Mouse (Mus musculus): ENCODE measurements around the gene Sft2d1.

DNA sequence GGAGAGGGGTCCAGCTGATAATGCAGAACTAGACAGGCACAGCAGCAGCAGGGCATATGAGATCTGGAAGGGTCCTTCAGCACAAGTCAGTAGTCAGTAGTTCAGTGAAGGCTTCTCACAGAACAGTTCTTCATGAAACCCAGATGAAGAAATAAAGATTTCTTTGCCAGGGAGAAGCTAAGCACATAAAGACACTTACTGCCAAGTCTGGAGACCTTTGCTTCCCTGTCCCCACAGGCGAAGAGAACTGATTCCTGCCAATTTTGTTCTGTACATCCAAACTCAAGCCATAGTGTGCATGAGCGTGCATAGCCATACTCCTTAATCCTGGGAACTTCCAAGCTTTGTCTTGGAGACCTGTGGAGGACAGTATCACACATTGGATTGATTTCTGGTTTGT is 12.6 kb upstream of the Sft2d1 start:
- TF ChIP-seq CTCF (IDR thresholded peaks at IDR 0.05; ENCODE audit: control insufficient read depth, insufficient read depth, low read length) (no peak), POLR2A (IDR thresholded peaks at IDR 0.05; ENCODE audit: borderline replicate concordance, control insufficient read depth, low read depth, low read length) (no peak)

Data from bone marrow, adult 2 months (tissue).